Mouse (Mus musculus): ENCODE measurements around the gene Lingo3.

- no peak for TF ChIP-seq POLR2A (IDR thresholded peaks at IDR 0.05; ENCODE audit: low read depth, low read length)
- peak; percentile 82 for TF ChIP-seq CTCF (IDR thresholded peaks at IDR 0.05; ENCODE audit: extremely low read depth, insufficient read length, insufficient replicate concordance, low read depth, low read length)
Observed at GRCm38 (mm10) chr10:80881301-80881700, 37.5 kb upstream of the Lingo3 start.

Measured in small intestine, adult 2 months (tissue).